Mouse (Mus musculus): Measurements from ENCODE around the gene Tgfbr2. TPM values are rescaled to one million over a fixed set of nuclear protein-coding genes. Genes with fewer than 3 reads are reported as not detected.

Tgfbr2 gene
- polyA plus RNA-seq, 1 experiment from 2014 or later = 3.6 TPM

DNA sequence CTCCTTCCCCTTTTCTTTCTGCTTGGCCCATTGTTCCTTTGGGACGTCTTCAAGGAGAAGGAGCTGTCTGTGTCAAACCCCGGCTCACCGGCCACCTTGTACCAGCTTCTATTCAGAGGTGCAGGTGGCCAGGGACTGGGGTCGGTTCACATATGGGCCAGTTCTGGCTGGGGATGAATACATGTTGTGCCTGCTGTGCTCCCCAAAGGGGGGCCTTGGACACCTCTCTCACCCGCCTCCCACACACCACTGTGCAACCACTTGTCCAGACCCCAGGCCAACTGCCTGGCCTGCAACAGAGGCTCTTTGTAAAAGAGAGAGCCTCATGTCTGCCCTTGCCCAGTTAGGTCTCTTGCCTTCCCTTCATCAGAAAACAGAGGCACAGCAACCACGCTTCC, 75.6 kb downstream of the Tgfbr2 start:
- H3K9me3 ChIP-seq (ENCODE audit: control insufficient read depth, low read length) = no peaks in the 10 kb centered on the region
- H3K36me3 ChIP-seq (ENCODE audit: control insufficient read depth, insufficient read depth, low read length) = no peaks in the 10 kb centered on the region
- H3K27ac ChIP-seq (ENCODE audit: low read depth, low read length) = no peak overlapping the region
- H3K4me3 ChIP-seq (ENCODE audit: low read depth, low read length) = no peak overlapping the region
- 72% methylated on average over 6 of the region's 6 CpGs for WGBS
- no peak overlapping the region for H3K4me2 ChIP-seq (ENCODE audit: low read depth, low read length)
- no peaks in the 10 kb centered on the region for H3K27me3 ChIP-seq (ENCODE audit: control insufficient read depth, insufficient read depth, low read length)
- no peak overlapping the region for H3K9ac ChIP-seq (replicated peaks; ENCODE audit: low read depth, low read length)
- no peak for ATAC-seq (ENCODE audit: low read depth)
- H3K4me1 ChIP-seq (ENCODE audit: control insufficient read depth, insufficient read depth, low read length) = no peaks in the 10 kb centered on the region

DNA sequence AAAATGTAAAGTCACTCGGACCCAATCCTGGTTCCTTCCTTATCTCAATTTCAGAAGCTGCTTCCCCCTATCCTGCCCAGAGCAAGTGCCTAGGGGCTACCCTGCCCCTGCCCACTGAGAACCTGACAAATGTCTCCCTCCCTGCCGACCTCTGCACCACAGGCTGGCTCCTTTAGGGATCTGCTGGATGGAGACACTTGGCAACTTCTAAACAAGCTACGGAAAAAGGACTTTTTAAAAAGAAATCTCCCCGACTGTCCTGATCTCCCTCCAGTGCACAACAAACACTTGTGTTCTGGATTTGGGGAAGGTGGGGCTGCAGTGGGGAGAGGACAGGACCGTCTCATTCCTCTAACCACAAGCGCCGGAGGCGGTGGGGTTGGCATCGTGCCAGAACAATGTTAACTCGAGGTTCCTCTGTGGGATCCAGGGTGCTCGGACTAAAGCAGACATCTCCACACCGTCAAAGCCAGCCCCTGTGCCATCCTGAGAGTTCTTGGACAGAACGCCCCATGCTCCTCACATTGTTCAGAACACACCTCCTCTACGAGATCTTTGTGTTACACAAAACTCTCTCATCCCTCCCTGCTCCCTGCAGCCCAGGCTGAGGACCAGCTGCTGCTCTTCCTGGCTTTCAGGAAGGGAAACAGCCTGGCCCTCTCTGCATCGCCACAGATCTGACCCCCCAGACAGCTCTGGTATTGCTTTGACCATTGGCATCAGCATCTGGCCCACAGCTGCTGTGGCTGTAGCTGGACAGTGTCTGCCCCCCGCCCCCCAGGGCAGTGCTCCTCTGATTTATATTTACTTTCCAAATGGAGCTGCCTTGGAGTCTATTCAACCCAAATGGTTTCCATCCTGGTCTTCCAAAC, 76.2 kb downstream of the Tgfbr2 start:
- no peak for ATAC-seq (ENCODE audit: low read depth)
- Histone ChIP-seq H3K4me3 (ENCODE audit: low read depth, low read length) (no peak overlapping the region), H3K27ac (ENCODE audit: low read depth, low read length) (no peak overlapping the region), H3K4me1 (ENCODE audit: control insufficient read depth, insufficient read depth, low read length) (no peaks in the 10 kb centered on the region), H3K27me3 (ENCODE audit: control insufficient read depth, insufficient read depth, low read length) (no peaks in the 10 kb centered on the region), H3K36me3 (ENCODE audit: control insufficient read depth, insufficient read depth, low read length) (no peaks in the 10 kb centered on the region), H3K4me2 (ENCODE audit: low read depth, low read length) (no peak overlapping the region), H3K9me3 (ENCODE audit: control insufficient read depth, low read length) (no peaks in the 10 kb centered on the region), H3K9ac (replicated peaks; ENCODE audit: low read depth, low read length) (no peak overlapping the region)
- WGBS = 52% methylated on average over 16 of the region's 16 CpGs

DNA sequence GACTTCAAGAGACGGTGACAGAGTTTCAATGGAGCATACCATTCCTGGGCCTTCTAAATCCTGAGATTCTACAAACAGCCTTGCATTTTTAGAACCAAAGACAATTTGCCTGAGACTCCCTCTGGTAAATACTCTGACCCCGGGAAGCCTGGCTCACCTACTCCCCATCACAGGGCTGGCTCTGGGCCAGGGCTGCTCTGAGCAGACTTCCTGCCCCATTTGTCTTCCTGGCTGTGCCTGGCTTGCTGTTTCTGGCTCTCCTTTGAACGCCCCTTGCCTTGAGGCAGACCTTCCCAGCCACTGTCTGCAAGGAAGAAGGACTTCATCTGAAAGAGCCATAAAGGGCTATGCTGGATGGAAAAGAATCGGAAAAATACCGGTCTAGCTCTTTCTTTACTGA, 83.2 kb downstream of the Tgfbr2 start:
- H3K36me3 ChIP-seq (ENCODE audit: control insufficient read depth, insufficient read depth, low read length) = no peaks in the 10 kb centered on the region
- H3K27me3 ChIP-seq (ENCODE audit: control insufficient read depth, insufficient read depth, low read length) = no peaks in the 10 kb centered on the region
- H3K27ac ChIP-seq (ENCODE audit: low read depth, low read length) = peak overlapping the region; percentile 41; the same call in 1 of the 2 replicates
- no peak overlapping the region for H3K4me3 ChIP-seq (ENCODE audit: low read depth, low read length)
- H3K9ac ChIP-seq (replicated peaks; ENCODE audit: low read depth, low read length) = no peak overlapping the region
- no peaks in the 10 kb centered on the region for H3K9me3 ChIP-seq (ENCODE audit: control insufficient read depth, low read length)
- 62% methylated on average over 5 of the region's 5 CpGs for WGBS
- no peaks in the 10 kb centered on the region for H3K4me1 ChIP-seq (ENCODE audit: control insufficient read depth, insufficient read depth, low read length)
- no peak overlapping the region for H3K4me2 ChIP-seq (ENCODE audit: low read depth, low read length)
- ATAC-seq (ENCODE audit: low read depth) = no peak

DNA sequence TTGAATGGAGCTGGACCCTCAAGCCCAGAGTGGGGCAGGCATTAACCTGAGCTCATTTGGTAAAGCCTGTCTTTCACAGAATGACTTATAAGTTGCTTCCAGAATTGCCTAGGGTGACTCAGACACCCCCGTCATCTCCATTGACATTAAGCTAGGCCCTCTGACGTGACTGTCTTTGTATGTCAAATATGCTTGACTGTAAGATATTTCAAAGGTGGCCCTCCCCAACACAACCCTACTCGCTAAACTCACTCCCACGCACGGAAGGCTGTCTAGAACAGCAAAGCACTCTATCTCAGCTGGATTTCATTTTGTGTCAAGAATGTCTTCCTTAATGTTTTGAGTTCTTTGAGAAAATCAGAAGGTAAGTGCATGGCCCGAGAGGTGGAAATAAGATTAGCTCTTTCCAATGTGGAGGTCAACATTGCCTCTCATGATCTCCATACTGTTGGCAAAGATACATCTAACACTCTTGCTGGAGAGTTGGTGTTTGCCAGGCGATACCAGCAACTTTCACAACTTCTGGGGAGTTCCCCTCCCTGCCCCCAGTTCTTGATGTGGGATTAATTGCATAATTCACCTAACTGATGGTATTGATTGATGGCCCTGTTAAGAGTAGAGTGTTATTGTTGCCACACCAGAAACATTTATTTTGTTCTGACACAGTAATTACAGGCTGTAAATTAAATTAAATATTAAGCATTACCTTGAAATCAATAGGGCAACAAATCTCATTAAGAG, 83.9 kb downstream of the Tgfbr2 start:
- Histone ChIP-seq H3K9ac (replicated peaks; ENCODE audit: low read depth, low read length) (no peak overlapping the region), H3K4me3 (ENCODE audit: low read depth, low read length) (no peak overlapping the region), H3K4me2 (ENCODE audit: low read depth, low read length) (no peak overlapping the region), H3K27me3 (ENCODE audit: control insufficient read depth, insufficient read depth, low read length) (no peaks in the 10 kb centered on the region), H3K27ac (ENCODE audit: low read depth, low read length) (no peak overlapping the region), H3K9me3 (ENCODE audit: control insufficient read depth, low read length) (no peaks in the 10 kb centered on the region), H3K36me3 (ENCODE audit: control insufficient read depth, insufficient read depth, low read length) (no peaks in the 10 kb centered on the region), H3K4me1 (ENCODE audit: control insufficient read depth, insufficient read depth, low read length) (no peaks in the 10 kb centered on the region)
- WGBS = 95% methylated on average over 7 of the region's 7 CpGs
- ATAC-seq (ENCODE audit: low read depth) = no peak

DNA sequence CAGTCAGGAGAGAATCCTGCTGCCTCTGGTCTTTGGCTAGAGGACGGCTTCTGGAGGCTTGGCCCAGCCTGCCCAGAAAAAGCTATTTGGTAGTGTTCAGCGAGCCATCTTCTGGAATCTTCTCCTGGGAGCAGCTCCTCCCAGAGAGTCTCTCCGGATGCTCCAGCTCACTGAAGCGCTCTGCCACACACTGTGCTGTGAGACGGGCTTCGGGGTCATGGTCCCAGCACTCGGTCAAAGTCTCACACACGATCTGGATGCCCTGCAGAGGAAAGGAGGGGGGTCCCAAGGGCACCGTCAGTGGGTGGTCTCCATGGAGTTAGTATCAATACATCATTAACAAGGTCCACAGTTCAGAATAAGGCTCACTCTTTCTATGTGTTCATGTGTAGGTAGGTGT, 84.9 kb downstream of the Tgfbr2 start:
- H3K4me2 ChIP-seq (ENCODE audit: low read depth, low read length) = no peak overlapping the region
- no peaks in the 10 kb centered on the region for H3K4me1 ChIP-seq (ENCODE audit: control insufficient read depth, insufficient read depth, low read length)
- no peak overlapping the region for H3K4me3 ChIP-seq (ENCODE audit: low read depth, low read length)
- H3K9me3 ChIP-seq (ENCODE audit: control insufficient read depth, low read length) = no peaks in the 10 kb centered on the region
- WGBS = 80% methylated on average over 9 of the region's 9 CpGs
- no peaks in the 10 kb centered on the region for H3K36me3 ChIP-seq (ENCODE audit: control insufficient read depth, insufficient read depth, low read length)
- no peak overlapping the region for H3K9ac ChIP-seq (replicated peaks; ENCODE audit: low read depth, low read length)
- no peaks in the 10 kb centered on the region for H3K27me3 ChIP-seq (ENCODE audit: control insufficient read depth, insufficient read depth, low read length)
- no peak for ATAC-seq (ENCODE audit: low read depth)
- H3K27ac ChIP-seq (ENCODE audit: low read depth, low read length) = no peak overlapping the region

DNA sequence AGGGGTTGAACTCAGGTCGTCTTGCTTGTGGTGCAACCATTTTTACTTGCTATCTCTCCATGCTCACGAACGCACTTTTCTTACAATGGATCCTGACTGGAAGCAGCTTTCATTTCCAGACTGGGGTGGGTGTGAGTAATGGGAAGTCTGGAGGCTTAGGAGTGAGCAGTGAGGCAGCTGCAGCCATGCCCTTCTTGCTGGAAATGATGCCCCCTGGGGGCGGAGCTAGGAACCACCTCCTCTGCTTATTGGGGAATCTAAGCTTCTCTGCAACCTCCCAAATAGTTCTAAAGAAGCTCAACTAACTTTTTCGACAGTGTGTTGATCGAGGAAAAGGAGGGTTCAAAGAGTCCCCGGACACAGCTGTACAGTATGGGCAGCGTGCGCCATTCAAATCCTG, 86.2 kb downstream of the Tgfbr2 start:
- Histone ChIP-seq H3K27me3 (ENCODE audit: control insufficient read depth, insufficient read depth, low read length) (no peaks in the 10 kb centered on the region), H3K4me1 (ENCODE audit: control insufficient read depth, insufficient read depth, low read length) (no peaks in the 10 kb centered on the region), H3K27ac (ENCODE audit: low read depth, low read length) (no peak overlapping the region), H3K36me3 (ENCODE audit: control insufficient read depth, insufficient read depth, low read length) (no peaks in the 10 kb centered on the region), H3K4me3 (ENCODE audit: low read depth, low read length) (no peak overlapping the region), H3K9me3 (ENCODE audit: control insufficient read depth, low read length) (no peaks in the 10 kb centered on the region), H3K4me2 (ENCODE audit: low read depth, low read length) (no peak overlapping the region), H3K9ac (replicated peaks; ENCODE audit: low read depth, low read length) (no peak overlapping the region)
- 88% methylated on average over 9 of the region's 9 CpGs for WGBS
- ATAC-seq (ENCODE audit: low read depth) = no peak

DNA sequence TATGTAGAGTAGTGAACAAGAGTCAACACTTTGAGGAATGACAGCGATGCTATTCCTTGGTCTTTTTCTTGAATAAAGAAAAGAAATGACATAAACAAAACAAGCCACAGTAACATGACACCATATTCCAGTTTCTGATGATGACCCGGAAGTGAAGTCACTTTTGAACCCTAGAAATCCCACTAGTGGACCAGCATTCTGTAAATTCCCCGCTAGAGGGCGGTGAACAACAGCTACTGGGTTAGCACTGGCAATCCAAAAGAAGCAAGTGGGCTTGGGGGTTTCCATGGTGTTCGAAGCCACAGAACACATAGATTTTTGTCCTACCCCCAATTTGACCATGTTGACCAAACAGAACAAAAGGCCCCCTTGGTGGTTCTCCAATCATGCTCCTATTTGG, 87.3 kb downstream of the Tgfbr2 start:
- Histone ChIP-seq H3K4me2 (ENCODE audit: low read depth, low read length) (no peak overlapping the region), H3K9ac (replicated peaks; ENCODE audit: low read depth, low read length) (no peak overlapping the region), H3K4me3 (ENCODE audit: low read depth, low read length) (no peak overlapping the region), H3K27me3 (ENCODE audit: control insufficient read depth, insufficient read depth, low read length) (no peaks in the 10 kb centered on the region), H3K9me3 (ENCODE audit: control insufficient read depth, low read length) (no peaks in the 10 kb centered on the region), H3K36me3 (ENCODE audit: control insufficient read depth, insufficient read depth, low read length) (no peaks in the 10 kb centered on the region), H3K4me1 (ENCODE audit: control insufficient read depth, insufficient read depth, low read length) (no peaks in the 10 kb centered on the region), H3K27ac (ENCODE audit: low read depth, low read length) (no peak overlapping the region)
- no peak for ATAC-seq (ENCODE audit: low read depth)
- WGBS = 42% methylated on average over 5 of the region's 5 CpGs

DNA sequence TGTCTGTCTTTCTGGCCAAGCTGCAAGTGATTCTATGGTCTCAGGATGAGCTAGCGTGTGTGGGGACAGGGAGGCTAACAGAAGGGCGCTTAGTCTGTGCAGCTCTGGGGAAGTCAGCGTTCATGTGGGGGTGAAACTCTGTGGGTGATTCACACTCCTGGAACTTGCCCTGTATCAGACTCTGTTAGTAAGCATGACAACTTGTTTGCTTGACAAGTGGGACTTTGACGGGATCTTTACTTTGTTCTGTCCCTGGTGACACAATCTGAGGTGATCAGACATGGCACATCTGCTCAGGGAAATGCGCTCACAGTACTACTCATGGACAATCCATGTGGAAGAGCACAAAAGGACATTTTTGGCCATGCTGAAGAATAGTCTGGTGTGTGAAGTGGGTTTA, 87.9 kb downstream of the Tgfbr2 start:
- no peaks in the 10 kb centered on the region for H3K9me3 ChIP-seq (ENCODE audit: control insufficient read depth, low read length)
- H3K27me3 ChIP-seq (ENCODE audit: control insufficient read depth, insufficient read depth, low read length) = no peaks in the 10 kb centered on the region
- H3K4me1 ChIP-seq (ENCODE audit: control insufficient read depth, insufficient read depth, low read length) = no peaks in the 10 kb centered on the region
- H3K27ac ChIP-seq (ENCODE audit: low read depth, low read length) = no peak overlapping the region
- 96% methylated on average over 5 of the region's 5 CpGs for WGBS
- no peak overlapping the region for H3K4me3 ChIP-seq (ENCODE audit: low read depth, low read length)
- no peak overlapping the region for H3K9ac ChIP-seq (replicated peaks; ENCODE audit: low read depth, low read length)
- H3K4me2 ChIP-seq (ENCODE audit: low read depth, low read length) = no peak overlapping the region
- no peaks in the 10 kb centered on the region for H3K36me3 ChIP-seq (ENCODE audit: control insufficient read depth, insufficient read depth, low read length)
- ATAC-seq (ENCODE audit: low read depth) = no peak

DNA sequence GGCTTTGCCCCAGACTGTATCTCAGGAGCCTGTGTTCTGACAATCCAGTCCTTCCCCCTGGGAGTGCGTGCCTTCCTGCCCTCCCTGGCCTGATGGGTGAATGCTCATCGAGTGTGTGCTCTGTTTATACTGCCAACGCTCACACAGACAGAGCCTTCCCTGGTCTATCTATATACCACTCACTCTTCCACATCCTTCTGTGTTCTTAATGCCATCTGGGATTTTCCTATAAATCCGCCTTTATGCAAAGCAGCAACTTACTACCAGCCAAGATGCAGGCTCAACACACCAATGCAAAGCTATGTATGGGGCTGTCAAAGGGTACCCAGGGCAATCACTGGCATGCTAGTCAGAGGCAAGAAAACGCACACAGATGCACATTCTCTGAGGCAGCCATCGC, 89.2 kb downstream of the Tgfbr2 start:
- no peaks in the 10 kb centered on the region for H3K36me3 ChIP-seq (ENCODE audit: control insufficient read depth, insufficient read depth, low read length)
- H3K27me3 ChIP-seq (ENCODE audit: control insufficient read depth, insufficient read depth, low read length) = no peaks in the 10 kb centered on the region
- no peak overlapping the region for H3K9ac ChIP-seq (replicated peaks; ENCODE audit: low read depth, low read length)
- H3K9me3 ChIP-seq (ENCODE audit: control insufficient read depth, low read length) = no peaks in the 10 kb centered on the region
- H3K4me3 ChIP-seq (ENCODE audit: low read depth, low read length) = no peak overlapping the region
- H3K4me1 ChIP-seq (ENCODE audit: control insufficient read depth, insufficient read depth, low read length) = no peaks in the 10 kb centered on the region
- whole genome bisulfite sequencing = 86% methylated on average over 6 of the region's 6 CpGs
- no peak overlapping the region for H3K27ac ChIP-seq (ENCODE audit: low read depth, low read length)
- H3K4me2 ChIP-seq (ENCODE audit: low read depth, low read length) = no peak overlapping the region
- no peak for ATAC-seq (ENCODE audit: low read depth)

Data from neural tube, embryonic 14.5 days (tissue).